Mouse (Mus musculus): ENCODE results near the gene Spg7. TPM values are rescaled to one million over a fixed set of nuclear protein-coding genes. Genes with fewer than 3 reads are reported as not detected.
A peak's percentile ranks its signal among the peaks of the same experiment; 100 is the strongest.

The Spg7 gene
- polyA plus RNA-seq, 1 experiment, result 83.4 TPM

GRCm38 (mm10) chr8:123087289-123087688, 24.5 kb downstream of the Spg7 start:
- H3K27me3 ChIP-seq (ENCODE audit: control insufficient read depth, insufficient read depth, insufficient read length), result no peaks in the 10 kb centered on the region
- H3K79me2 ChIP-seq (ENCODE audit: control insufficient read depth, insufficient read depth), result no peaks in the 10 kb centered on the region
- peaks cover 15% of the 10 kb centered on the region for H3K36me3 ChIP-seq (ENCODE audit: control insufficient read depth, insufficient read depth)
- no peak overlapping the region for H3ac ChIP-seq (ENCODE audit: control insufficient read depth, insufficient read length)
- TF ChIP-seq CEBPB (IDR thresholded peaks at IDR 0.05; ENCODE audit: insufficient read depth, poor library complexity, severe bottlenecking) (no peak), MYOG (IDR thresholded peaks at IDR 0.05; ENCODE audit: control insufficient read depth in 1 of 3, insufficient read depth in 1 of 3, insufficient read length in 2 of 3, low read depth in 2 of 3) (peak in 1 of 3 experiments; percentile 2)
- no peak overlapping the region for H3K4me2 ChIP-seq (ENCODE audit: low read depth)
- no peak overlapping the region for H3K4me3 ChIP-seq

GRCm38 (mm10) chr8:123097216-123097615, 34.5 kb downstream of the Spg7 start:
- H3K4me3 ChIP-seq, result no peak overlapping the region
- TF ChIP-seq USF1 (IDR thresholded peaks at IDR 0.05; ENCODE audit: low read depth) (no peak), POLR2A (IDR thresholded peaks at IDR 0.05; ENCODE audit: insufficient read length, low read depth) (no peak), CEBPB (IDR thresholded peaks at IDR 0.05; ENCODE audit: insufficient read depth, poor library complexity, severe bottlenecking) (no peak), MYOD1 (IDR thresholded peaks at IDR 0.05; ENCODE audit: control insufficient read depth in 1 of 3, insufficient read length in 2 of 3, low read depth in 2 of 3) (no peak), E2F4 (IDR thresholded peaks at IDR 0.05; ENCODE audit: insufficient read depth) (no peak), MAX (IDR thresholded peaks at IDR 0.05; ENCODE audit: low read depth) (no peak), SRF (IDR thresholded peaks at IDR 0.05; ENCODE audit: control insufficient read depth, insufficient read length, low read depth) (no peak), POLR2AphosphoS2 (IDR thresholded peaks at IDR 0.05; ENCODE audit: insufficient read length, low read depth) (no peak), TCF3 (IDR thresholded peaks at IDR 0.05; ENCODE audit: insufficient read length, low read depth) (no peak), MYOG (IDR thresholded peaks at IDR 0.05; ENCODE audit: control insufficient read depth in 1 of 3, insufficient read depth in 1 of 3, insufficient read length in 2 of 3, low read depth in 2 of 3) (no peak), REST (IDR thresholded peaks at IDR 0.05; ENCODE audit: insufficient read depth, insufficient read length) (no peak)
- no peaks in the 10 kb centered on the region for H3K27me3 ChIP-seq (ENCODE audit: control insufficient read depth, insufficient read depth, insufficient read length)

GRCm38 (mm10) chr8:123097786-123098584, 35.2 kb downstream of the Spg7 start:
- H3K4me3 ChIP-seq, result no peak overlapping the region

More at GRCm38 (mm10) chr8:123097216-123097615, 34.5 kb downstream of the Spg7 start:
- Histone ChIP-seq H3K36me3 (ENCODE audit: control insufficient read depth, insufficient read depth) (no peaks in the 10 kb centered on the region), H3K79me2 (ENCODE audit: control insufficient read depth, insufficient read depth) (no peaks in the 10 kb centered on the region), H3K4me2 (ENCODE audit: low read depth) (no peak overlapping the region), H3ac (ENCODE audit: control insufficient read depth, insufficient read length) (no peak overlapping the region)

GRCm38 (mm10) chr8:123100288-123100687, 37.5 kb downstream of the Spg7 start:
- H3K79me2 ChIP-seq (ENCODE audit: control insufficient read depth, insufficient read depth), result peaks cover 22% of the 10 kb centered on the region
- no peaks in the 10 kb centered on the region for H3K27me3 ChIP-seq (ENCODE audit: control insufficient read depth, insufficient read depth, insufficient read length)
- H3ac ChIP-seq (ENCODE audit: control insufficient read depth, insufficient read length), result no peak overlapping the region
- H3K4me3 ChIP-seq, result no peak overlapping the region
- TF ChIP-seq POLR2A (IDR thresholded peaks at IDR 0.05; ENCODE audit: insufficient read length, low read depth), result no peak
- TF ChIP-seq MAX (IDR thresholded peaks at IDR 0.05; ENCODE audit: low read depth), result no peak
- no peak for TF ChIP-seq E2F4 (IDR thresholded peaks at IDR 0.05; ENCODE audit: insufficient read depth)
- no peak for TF ChIP-seq USF1 (IDR thresholded peaks at IDR 0.05; ENCODE audit: low read depth)
- no peak for TF ChIP-seq MYOG (IDR thresholded peaks at IDR 0.05; ENCODE audit: control insufficient read depth in 1 of 3, insufficient read depth in 1 of 3, insufficient read length in 2 of 3, low read depth in 2 of 3)
- TF ChIP-seq SRF (IDR thresholded peaks at IDR 0.05; ENCODE audit: control insufficient read depth, insufficient read length, low read depth), result no peak
- no peak for TF ChIP-seq TCF3 (IDR thresholded peaks at IDR 0.05; ENCODE audit: insufficient read length, low read depth)
- peak; percentile 13; the same call in 1 of the 2 replicates for TF ChIP-seq CEBPB (IDR thresholded peaks at IDR 0.05; ENCODE audit: insufficient read depth, poor library complexity, severe bottlenecking)
- TF ChIP-seq TCF12 (IDR thresholded peaks at IDR 0.05; ENCODE audit: insufficient read depth, poor library complexity, severe bottlenecking), result no peak
- H3K4me2 ChIP-seq (ENCODE audit: low read depth), result no peak overlapping the region
- H3K36me3 ChIP-seq (ENCODE audit: control insufficient read depth, insufficient read depth), result peaks cover 18% of the 10 kb centered on the region

More at GRCm38 (mm10) chr8:123097786-123098584, 35.2 kb downstream of the Spg7 start:
- Histone ChIP-seq H3K79me2 (ENCODE audit: control insufficient read depth, insufficient read depth) (peaks cover 7% of the 10 kb centered on the region), H3K36me3 (ENCODE audit: control insufficient read depth, insufficient read depth) (no peaks in the 10 kb centered on the region), H3ac (ENCODE audit: control insufficient read depth, insufficient read length) (no peak overlapping the region), H3K27me3 (ENCODE audit: control insufficient read depth, insufficient read depth, insufficient read length) (no peaks in the 10 kb centered on the region), H3K4me2 (ENCODE audit: low read depth) (no peak overlapping the region)
- TF ChIP-seq SRF (IDR thresholded peaks at IDR 0.05; ENCODE audit: control insufficient read depth, insufficient read length, low read depth) (no peak), TCF3 (IDR thresholded peaks at IDR 0.05; ENCODE audit: insufficient read length, low read depth) (no peak), MAX (IDR thresholded peaks at IDR 0.05; ENCODE audit: low read depth) (no peak), CEBPB (IDR thresholded peaks at IDR 0.05; ENCODE audit: insufficient read depth, poor library complexity, severe bottlenecking) (no peak), E2F4 (IDR thresholded peaks at IDR 0.05; ENCODE audit: insufficient read depth) (no peak), TCF12 (IDR thresholded peaks at IDR 0.05; ENCODE audit: insufficient read depth, poor library complexity, severe bottlenecking) (no peak), USF1 (IDR thresholded peaks at IDR 0.05; ENCODE audit: low read depth) (no peak), REST (IDR thresholded peaks at IDR 0.05; ENCODE audit: insufficient read depth, insufficient read length) (no peak), POLR2A (IDR thresholded peaks at IDR 0.05; ENCODE audit: insufficient read length, low read depth) (no peak), POLR2AphosphoS2 (IDR thresholded peaks at IDR 0.05; ENCODE audit: insufficient read length, low read depth) (no peak), MYOG (IDR thresholded peaks at IDR 0.05; ENCODE audit: control insufficient read depth in 1 of 3, insufficient read depth in 1 of 3, insufficient read length in 2 of 3, low read depth in 2 of 3) (no peak), MYOD1 (IDR thresholded peaks at IDR 0.05; ENCODE audit: control insufficient read depth in 1 of 3, insufficient read length in 2 of 3, low read depth in 2 of 3) (no peak)

Measured in myocyte (in vitro differentiated cells).